Mouse (Mus musculus) lung, postnatal 0 days (tissue): ENCODE measurements around the gene Nelfcd. TPM values are rescaled to one million over a fixed set of nuclear protein-coding genes. Genes with fewer than 3 reads are reported as not detected.

Source experiments
- ATAC-seq: fragments of 200-750 bp; cut with Nextera tagmentation; 2 replicates; pipeline ENCODE4 v1.8.0; 2017; ENCODE audit warnings: moderate library complexity
- DNase-seq: peaks from one replicate; pipeline ENCODE4 v3.0.0-alpha.2; 2016; ENCODE audit warnings: low spot score
- H3K27ac ChIP-seq: fragments of 300-500 bp; sonication (generic); 2 replicates; pipeline ENCODE4 v1.5.1; 2014; ENCODE audit warnings: antibody characterized with exemption, mild to moderate bottlenecking, low read length, mixed read lengths
- H3K27me3 ChIP-seq: fragments of 300-500 bp; sonication (generic); replicated peaks from 2 replicates; pipeline ENCODE4 v1.6.1; 2014; ENCODE audit warnings: low read length, mixed read lengths; ENCODE audit not compliant: insufficient read depth
- H3K36me3 ChIP-seq: fragments of 300-500 bp; sonication (generic); 2 replicates; pipeline ENCODE4 v1.6.1; 2014; ENCODE audit warnings: low read length, mixed read lengths; ENCODE audit not compliant: insufficient read depth
- H3K4me1 ChIP-seq: fragments of 300-500 bp; sonication (generic); 2 replicates; pipeline ENCODE4 v1.6.1; 2014; ENCODE audit warnings: antibody characterized with exemption, low read depth, low read length, mixed read lengths; ENCODE audit not compliant: insufficient read depth
- H3K4me2 ChIP-seq: fragments of 300-500 bp; sonication (generic); replicated peaks from 2 replicates; pipeline ENCODE4 v1.6.1; 2014; ENCODE audit warnings: low read depth, mild to moderate bottlenecking, low read length, moderate library complexity, mixed read lengths
- H3K4me3 ChIP-seq: fragments of 300-500 bp; sonication (generic); 2 replicates; pipeline ENCODE4 v1.5.1; 2014; ENCODE audit warnings: low read depth, low read length
- H3K9ac ChIP-seq: fragments of 300-500 bp; sonication (generic); replicated peaks from 2 replicates; pipeline ENCODE4 v1.6.1; 2014; ENCODE audit warnings: low read depth, mild to moderate bottlenecking
- H3K9me3 ChIP-seq: fragments of 300-500 bp; sonication (generic); 2 replicates; pipeline ENCODE4 v1.6.1; 2016; ENCODE audit warnings: low read length, mixed read lengths
- CTCF ChIP-seq: IDR thresholded peaks from 2 replicates; pipeline ENCODE4 v1.5.1; 2016; ENCODE audit warnings: antibody characterized with exemption, mild to moderate bottlenecking
- EP300 ChIP-seq: IDR thresholded peaks from 2 replicates; pipeline ENCODE4 v1.6.1; 2016; ENCODE audit warnings: antibody characterized with exemption, mild to moderate bottlenecking, control low read depth
- WGBS: fragments of 180-500 bp; shearing (Covaris S2); extraction: QIAGEN DNeasy Blood & Tissue Kit; methylation state at CpG from one replicate; pipeline ENCODE4 v1.1.7; 2014; 5-methylcytosine and 5-hydroxymethylcytosine counted together
- polyA plus RNA-seq: library from polyadenylated mRNA; unstranded; fragments of >200 nt; fragmentation: Nextera tagmentation; extraction: Ambion mirVana; gene quantifications from 2 replicates; pipeline ENCODE4 v1.2.1, GENCODE M21; 2015

Nelfcd gene
- polyA plus RNA-seq, 1 experiment from 2014 or later: 59.1 TPM

DNA sequence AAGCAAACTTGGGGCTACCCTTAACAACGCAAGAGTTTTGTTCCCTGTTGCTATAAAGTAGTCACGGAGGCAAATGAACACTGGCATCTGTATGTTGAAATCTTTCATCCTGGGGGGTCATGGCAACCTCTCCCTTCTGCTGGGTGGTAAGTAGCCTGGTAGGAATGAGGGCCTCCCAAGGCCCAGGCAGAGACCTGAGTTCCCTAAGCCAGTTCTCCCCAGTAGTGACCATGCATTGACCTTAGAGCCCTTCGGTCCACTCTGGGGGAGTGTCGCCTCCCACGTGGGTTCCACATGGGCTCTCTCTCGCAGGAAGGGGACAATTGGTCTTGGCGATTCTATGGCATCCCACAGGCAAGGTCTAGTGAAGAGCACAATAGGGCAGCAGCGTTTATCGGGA, 24.4 kb downstream of the Nelfcd start:
- H3K9me3 ChIP-seq: no peaks in the 10 kb centered on the region
- H3K27ac ChIP-seq: no peak overlapping the region
- no peaks in the 10 kb centered on the region for H3K27me3 ChIP-seq
- 81% methylated on average over 9 of the region's 9 CpGs for WGBS
- DNase-seq (no peak), ATAC-seq (no peak)
- TF ChIP-seq CTCF (no peak), EP300 (no peak)
- H3K4me2 ChIP-seq: no peak overlapping the region
- H3K4me3 ChIP-seq: no peak overlapping the region
- no peaks in the 10 kb centered on the region for H3K36me3 ChIP-seq
- no peak overlapping the region for H3K9ac ChIP-seq
- H3K4me1 ChIP-seq: peaks cover 20% of the 10 kb centered on the region

DNA sequence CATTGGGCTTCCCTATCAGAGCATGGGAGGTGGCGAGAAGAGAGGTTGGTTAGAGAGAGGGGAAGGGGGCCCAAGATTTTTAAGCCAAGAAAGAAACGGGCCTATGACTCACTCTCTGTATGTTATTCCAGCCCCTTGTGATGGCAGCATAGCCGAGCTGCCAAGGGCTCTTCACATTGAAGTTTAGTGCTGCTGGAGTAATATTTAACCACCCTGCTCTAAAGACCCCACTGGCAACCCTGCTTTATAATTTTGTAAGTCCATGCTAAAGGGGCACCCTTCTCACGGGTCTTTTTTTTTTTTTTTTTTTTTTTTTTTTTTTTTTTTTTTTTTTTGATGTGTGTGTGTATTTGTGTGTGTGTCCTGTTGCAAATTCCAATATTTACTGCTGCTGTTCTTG, 26.3 kb downstream of the Nelfcd start:
- H3K36me3 ChIP-seq: no peaks in the 10 kb centered on the region
- WGBS: 52% methylated on average over 4 of the region's 4 CpGs
- peak; percentile 69 for DNase-seq

DNA sequence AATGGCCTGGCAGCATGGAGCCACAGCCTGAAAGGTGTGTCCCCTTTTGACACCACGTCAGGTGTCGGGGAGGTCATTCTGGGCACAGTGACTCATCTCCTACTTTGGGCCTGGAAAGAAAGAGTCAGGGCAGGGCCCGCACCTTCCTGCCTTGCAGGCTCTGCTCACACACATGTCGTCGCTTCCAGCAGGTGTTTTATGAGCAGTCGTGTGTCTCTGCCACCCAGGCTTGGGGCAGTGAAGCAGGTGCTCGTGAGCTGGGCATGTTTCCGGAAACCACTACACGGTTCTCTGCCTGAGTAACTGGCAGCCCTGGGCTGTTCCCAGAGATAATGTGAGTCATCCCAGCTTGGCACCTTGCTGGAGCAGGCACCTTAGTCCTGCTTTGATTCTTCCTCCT, 26.9 kb downstream of the Nelfcd start:
- peak; percentile 64 for ATAC-seq

More for the DNA sequence above, 26.3 kb downstream of the Nelfcd start:
- Histone ChIP-seq H3K4me3 (no peak overlapping the region), H3K4me2 (no peak overlapping the region), H3K9ac (no peak overlapping the region), H3K4me1 (peaks cover 20% of the 10 kb centered on the region), H3K27me3 (no peaks in the 10 kb centered on the region), H3K27ac (peak overlapping the region; percentile 78; the same call in 1 of the 2 replicates), H3K9me3 (no peaks in the 10 kb centered on the region)
- ATAC-seq: peak; percentile 49
- no peak for TF ChIP-seq EP300
- no peak for TF ChIP-seq CTCF

DNA sequence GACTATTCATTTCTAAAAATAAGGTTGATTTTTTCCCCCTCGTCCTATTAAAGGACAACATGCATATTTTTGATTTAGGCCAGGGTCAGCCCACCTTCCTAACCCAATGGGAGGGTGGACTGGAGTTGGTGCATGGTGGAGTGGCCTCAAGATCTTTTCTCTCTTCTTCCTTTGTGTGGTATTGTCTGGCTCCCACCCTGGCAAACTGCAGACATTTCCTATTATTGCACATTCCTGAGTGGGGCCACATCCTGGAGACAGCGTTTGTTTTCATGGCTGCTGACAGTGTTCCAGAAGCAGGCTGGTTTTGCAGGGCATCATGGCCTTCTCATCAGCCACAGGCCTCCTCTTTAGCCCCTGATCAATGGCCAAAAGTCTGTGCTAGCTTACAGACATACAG, 27.4 kb downstream of the Nelfcd start:
- H3K27me3 ChIP-seq: no peaks in the 10 kb centered on the region
- peaks cover 16% of the 10 kb centered on the region for H3K4me1 ChIP-seq
- no peaks in the 10 kb centered on the region for H3K9me3 ChIP-seq
- H3K9ac ChIP-seq: no peak overlapping the region
- ATAC-seq (no peak), DNase-seq (no peak)
- H3K27ac ChIP-seq: 0 out of 2 replicates have a peak overlapping the region, but pooled peaks have one; percentile 15
- H3K4me2 ChIP-seq: no peak overlapping the region
- TF ChIP-seq CTCF (no peak), EP300 (peak; percentile 21; the same call in 1 of the 2 replicates)
- H3K36me3 ChIP-seq: no peaks in the 10 kb centered on the region
- 16% methylated on average over 2 of the region's 2 CpGs for WGBS
- no peak overlapping the region for H3K4me3 ChIP-seq

More for the DNA sequence above, 26.9 kb downstream of the Nelfcd start:
- H3K27ac ChIP-seq: peak overlapping the region; percentile 78
- no peak overlapping the region for H3K4me3 ChIP-seq
- no peaks in the 10 kb centered on the region for H3K27me3 ChIP-seq
- H3K9me3 ChIP-seq: no peaks in the 10 kb centered on the region
- peaks cover 20% of the 10 kb centered on the region for H3K4me1 ChIP-seq
- peak; percentile 70 for DNase-seq
- no peak for TF ChIP-seq EP300
- no peak for TF ChIP-seq CTCF
- WGBS: 47% methylated on average over 9 of the region's 9 CpGs
- no peak overlapping the region for H3K4me2 ChIP-seq
- no peak overlapping the region for H3K9ac ChIP-seq
- H3K36me3 ChIP-seq: no peaks in the 10 kb centered on the region

DNA sequence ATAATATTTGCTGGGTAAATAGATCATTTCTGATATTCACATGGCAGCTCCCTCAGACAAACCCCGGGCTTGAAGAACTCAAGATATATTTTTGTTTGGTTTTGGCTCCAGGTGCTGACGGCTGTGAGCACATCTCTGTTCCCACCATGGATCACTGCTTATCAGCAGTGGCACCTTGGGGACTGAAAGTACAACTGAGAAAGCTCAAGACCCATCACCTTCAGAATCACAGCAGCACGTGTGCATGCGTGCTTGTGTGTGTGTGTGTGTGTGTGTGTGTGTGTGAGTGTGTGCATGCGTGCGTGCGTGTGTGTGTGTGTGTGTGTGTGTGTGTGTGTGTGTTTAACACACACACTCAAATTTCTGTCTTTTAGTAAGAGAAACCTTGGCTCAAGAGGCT, 28.8 kb downstream of the Nelfcd start:
- Histone ChIP-seq H3K9ac (no peak overlapping the region), H3K27ac (no peak overlapping the region), H3K36me3 (no peaks in the 10 kb centered on the region), H3K4me1 (peaks cover 5% of the 10 kb centered on the region; the same call in 1 of the 2 replicates), H3K27me3 (no peaks in the 10 kb centered on the region), H3K4me2 (no peak overlapping the region), H3K4me3 (no peak overlapping the region), H3K9me3 (no peaks in the 10 kb centered on the region)
- ATAC-seq (no peak), DNase-seq (no peak)
- TF ChIP-seq CTCF: no peak
- TF ChIP-seq EP300: no peak
- WGBS: 58% methylated on average over 7 of the region's 7 CpGs

DNA sequence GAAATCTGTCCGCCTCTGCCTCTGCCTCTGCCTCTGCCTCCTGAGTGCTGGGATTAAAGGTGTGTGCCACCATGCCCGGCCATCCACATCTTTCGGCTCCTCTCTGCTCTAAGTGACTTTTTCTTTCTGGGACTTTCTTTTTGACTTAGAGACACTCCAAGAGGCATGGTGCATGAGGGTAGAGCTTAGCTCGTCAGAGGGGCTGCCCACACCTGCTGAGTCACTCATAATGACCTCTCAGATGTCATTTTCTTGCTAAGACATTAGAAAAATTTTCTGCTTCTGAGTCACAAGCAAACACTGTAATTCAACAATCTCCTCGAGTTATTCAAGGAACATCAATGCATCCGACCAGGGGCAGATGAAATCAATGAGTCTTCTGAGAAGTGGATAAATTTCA, 29.4 kb downstream of the Nelfcd start:
- H3K27me3 ChIP-seq: no peaks in the 10 kb centered on the region
- no peak for TF ChIP-seq EP300
- no peak for TF ChIP-seq CTCF
- no peak overlapping the region for H3K4me3 ChIP-seq
- H3K4me1 ChIP-seq: 0 out of 2 replicates have a peak, but pooled peaks cover 1% of the 10 kb centered on the region
- no peak overlapping the region for H3K27ac ChIP-seq
- H3K4me2 ChIP-seq: no peak overlapping the region
- no peaks in the 10 kb centered on the region for H3K9me3 ChIP-seq
- DNase-seq (no peak), ATAC-seq (no peak)
- H3K9ac ChIP-seq: no peak overlapping the region
- no peaks in the 10 kb centered on the region for H3K36me3 ChIP-seq
- 66% methylated on average over 6 of the region's 6 CpGs for WGBS

DNA sequence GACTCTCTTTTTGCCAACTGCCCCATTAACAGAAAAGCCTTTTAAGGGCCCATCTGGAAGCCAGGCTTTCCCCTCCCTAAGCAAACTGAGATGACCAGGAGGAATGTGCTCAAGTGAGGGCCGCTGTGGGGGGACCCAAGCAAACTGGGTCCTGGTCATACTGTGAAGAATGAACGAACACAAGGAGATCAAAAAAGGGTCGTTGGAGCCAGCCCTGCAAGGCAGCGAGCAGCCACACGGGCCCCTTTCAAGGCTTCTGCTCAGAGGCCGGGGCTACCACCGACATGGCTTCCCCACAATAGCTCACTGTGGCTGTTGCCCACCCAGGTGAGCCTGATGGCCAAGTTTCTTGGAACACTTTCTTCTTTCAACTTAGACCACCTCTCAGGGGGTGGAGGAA, 30.9 kb downstream of the Nelfcd start:
- 40% methylated on average over 7 of the region's 7 CpGs for WGBS
- Histone ChIP-seq H3K4me2 (no peak overlapping the region), H3K36me3 (no peaks in the 10 kb centered on the region), H3K27ac (no peak overlapping the region), H3K4me1 (no peaks in the 10 kb centered on the region), H3K27me3 (no peaks in the 10 kb centered on the region), H3K4me3 (no peak overlapping the region), H3K9ac (no peak overlapping the region), H3K9me3 (no peaks in the 10 kb centered on the region)
- TF ChIP-seq EP300 (no peak), CTCF (no peak)
- ATAC-seq: no peak
- no peak for DNase-seq
